Mouse (Mus musculus) intestine, embryonic 16.5 days (tissue): ENCODE measurements around the gene Trpm8. TPM values are rescaled to one million over a fixed set of nuclear protein-coding genes. Genes with fewer than 3 reads are reported as not detected.

Source experiments
- ATAC-seq: fragments of 200-750 bp; cut with Nextera tagmentation; 2 replicates; pipeline ENCODE4 v1.8.0; 2017; ENCODE audit warnings: moderate TSS enrichment, moderate library complexity
- H3K27ac ChIP-seq: fragments of 300-500 bp; sonication (generic); 2 replicates; pipeline ENCODE4 v1.5.1; 2014; ENCODE audit warnings: mild to moderate bottlenecking, low read length
- H3K27me3 ChIP-seq: fragments of 300-500 bp; sonication (generic); replicated peaks from 2 replicates; pipeline ENCODE4 v1.6.1; 2014; ENCODE audit warnings: low read length, control low read depth, mixed read lengths; ENCODE audit not compliant: control insufficient read depth, insufficient read depth
- H3K36me3 ChIP-seq: fragments of 300-500 bp; sonication (generic); 2 replicates; pipeline ENCODE4 v1.6.1; 2014; ENCODE audit warnings: low read length, control low read depth; ENCODE audit not compliant: control insufficient read depth, insufficient read depth
- H3K4me1 ChIP-seq: fragments of 300-500 bp; sonication (generic); 2 replicates; pipeline ENCODE4 v1.6.1; 2014; ENCODE audit warnings: low read length, control low read depth, mixed read lengths; ENCODE audit not compliant: control insufficient read depth, insufficient read depth
- H3K4me2 ChIP-seq: fragments of 300-500 bp; sonication (generic); 2 replicates; pipeline ENCODE4 v1.6.1; 2014; ENCODE audit warnings: low read depth, low read length, control low read depth
- H3K4me3 ChIP-seq: fragments of 300-500 bp; sonication (generic); 2 replicates; pipeline ENCODE4 v1.5.1; 2014; ENCODE audit warnings: mild to moderate bottlenecking, low read length
- H3K9ac ChIP-seq: fragments of 300-500 bp; sonication (generic); 2 replicates; pipeline ENCODE4 v1.6.1; 2014; ENCODE audit warnings: low read depth, low read length
- H3K9me3 ChIP-seq: fragments of 300-500 bp; sonication (generic); 2 replicates; pipeline ENCODE4 v1.6.1; 2016; ENCODE audit warnings: low read length, control low read depth; ENCODE audit not compliant: control insufficient read depth
- WGBS: fragments of 180-500 bp; shearing (Covaris S2); extraction: QIAGEN DNeasy Blood & Tissue Kit; methylation state at CpG from one replicate; pipeline ENCODE4 v1.1.7; 2014; 5-methylcytosine and 5-hydroxymethylcytosine counted together
- polyA plus RNA-seq: library from polyadenylated mRNA; unstranded; fragments of >200 nt; fragmentation: Nextera tagmentation; extraction: Ambion mirVana; gene quantifications from 2 replicates; pipeline ENCODE4 v1.2.1, GENCODE M21; 2015

The Trpm8 gene
- polyA plus RNA-seq, 1 experiment from 2014 or later, result not detected

GRCm38 (mm10) chr1:88378446-88378845 is 101.0 kb downstream of the Trpm8 start:
- no peak overlapping the region for H3K4me3 ChIP-seq
- no peaks in the 10 kb centered on the region for H3K4me1 ChIP-seq
- H3K27me3 ChIP-seq, result no peaks in the 10 kb centered on the region
- no peaks in the 10 kb centered on the region for H3K36me3 ChIP-seq
- no peak overlapping the region for H3K4me2 ChIP-seq
- H3K9ac ChIP-seq, result no peak overlapping the region
- WGBS, result 85% methylated on average over 1 of the region's 1 CpGs
- no peak for ATAC-seq
- no peak overlapping the region for H3K27ac ChIP-seq
- no peaks in the 10 kb centered on the region for H3K9me3 ChIP-seq

DNA sequence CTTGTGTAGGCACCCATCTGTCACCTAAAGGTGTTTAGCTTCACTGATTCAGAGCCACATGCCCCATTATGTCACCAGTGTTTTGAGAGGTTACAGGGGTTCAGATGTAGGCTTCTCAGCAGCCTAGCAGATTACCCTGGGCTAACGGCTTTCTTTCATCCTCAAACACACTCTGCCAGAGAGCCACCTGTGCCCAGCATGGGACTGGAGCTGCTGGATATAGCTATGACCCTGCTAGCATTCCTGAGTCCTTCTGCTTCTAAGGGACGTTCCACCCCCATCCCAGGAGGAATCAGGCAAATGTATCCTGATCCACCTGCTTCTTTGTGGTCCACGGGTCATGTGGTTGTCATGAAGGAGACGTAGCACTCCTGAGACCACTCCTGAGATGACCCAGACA is 114.2 kb downstream of the Trpm8 start:
- Histone ChIP-seq H3K4me3 (no peak overlapping the region), H3K9ac (no peak overlapping the region), H3K36me3 (no peaks in the 10 kb centered on the region), H3K27ac (no peak overlapping the region), H3K27me3 (no peaks in the 10 kb centered on the region), H3K9me3 (no peaks in the 10 kb centered on the region), H3K4me2 (no peak overlapping the region), H3K4me1 (no peaks in the 10 kb centered on the region)
- 73% methylated on average over 4 of the region's 4 CpGs for WGBS
- ATAC-seq, result no peak

GRCm38 (mm10) chr1:88393321-88393720 is 115.9 kb downstream of the Trpm8 start:
- no peak overlapping the region for H3K4me3 ChIP-seq
- no peak overlapping the region for H3K27ac ChIP-seq
- H3K36me3 ChIP-seq, result no peaks in the 10 kb centered on the region
- ATAC-seq, result no peak
- H3K9me3 ChIP-seq, result no peaks in the 10 kb centered on the region
- H3K4me1 ChIP-seq, result no peaks in the 10 kb centered on the region
- 81% methylated on average over 5 of the region's 5 CpGs for WGBS
- no peaks in the 10 kb centered on the region for H3K27me3 ChIP-seq
- no peak overlapping the region for H3K4me2 ChIP-seq
- no peak overlapping the region for H3K9ac ChIP-seq

GRCm38 (mm10) chr1:88403378-88403777 is 125.9 kb downstream of the Trpm8 start:
- 61% methylated on average over 3 of the region's 3 CpGs for WGBS
- Histone ChIP-seq H3K36me3 (no peaks in the 10 kb centered on the region), H3K27ac (no peak overlapping the region), H3K4me1 (peaks cover 13% of the 10 kb centered on the region), H3K9ac (no peak overlapping the region), H3K27me3 (no peaks in the 10 kb centered on the region), H3K9me3 (no peaks in the 10 kb centered on the region), H3K4me2 (no peak overlapping the region), H3K4me3 (no peak overlapping the region)
- no peak for ATAC-seq

DNA sequence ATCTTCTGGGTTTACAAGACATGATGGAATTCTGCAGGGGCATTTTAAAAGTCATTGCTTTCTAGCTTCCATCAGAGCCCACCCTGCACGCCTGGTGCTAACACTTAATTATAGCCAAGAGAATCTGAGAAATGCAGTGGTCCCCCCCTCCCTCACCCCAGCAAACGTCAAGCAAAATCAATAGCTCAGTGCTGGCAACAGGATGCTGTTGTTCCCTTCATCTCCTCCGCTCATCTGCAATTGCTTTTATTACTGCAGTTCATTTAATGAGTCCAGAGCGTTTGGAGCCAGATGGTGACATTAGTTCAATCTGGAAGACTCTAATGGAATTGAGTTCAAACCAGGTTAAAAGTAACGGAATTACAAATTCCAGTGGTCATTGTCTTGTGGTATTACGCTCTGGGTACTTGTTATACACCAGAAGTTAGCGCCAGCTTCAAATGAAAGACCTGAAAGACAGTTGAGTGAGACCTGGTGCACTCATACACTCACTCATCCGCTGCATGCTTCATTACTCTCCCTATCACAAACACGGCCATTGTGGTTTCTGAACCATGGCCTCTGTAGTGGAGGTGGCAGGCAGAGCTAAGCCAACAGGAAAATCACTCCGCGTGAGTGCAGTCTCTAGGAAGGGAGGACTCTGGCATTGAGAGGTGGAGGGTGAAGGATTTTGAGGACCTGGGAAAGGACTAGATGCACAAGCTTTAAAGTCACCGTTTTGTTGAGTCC is 128.8 kb downstream of the Trpm8 start:
- H3K27me3 ChIP-seq, result no peaks in the 10 kb centered on the region
- no peaks in the 10 kb centered on the region for H3K36me3 ChIP-seq
- no peaks in the 10 kb centered on the region for H3K9me3 ChIP-seq
- no peak overlapping the region for H3K9ac ChIP-seq
- 58% methylated on average over 12 of the region's 12 CpGs for WGBS
- 0 out of 2 replicates have a peak overlapping the region, but pooled peaks have one; percentile 46 for H3K27ac ChIP-seq
- ATAC-seq, result no peak
- H3K4me2 ChIP-seq, result no peak overlapping the region
- H3K4me1 ChIP-seq, result peaks cover 13% of the 10 kb centered on the region
- H3K4me3 ChIP-seq, result no peak overlapping the region

GRCm38 (mm10) chr1:88406807-88407198 is 129.3 kb downstream of the Trpm8 start, which contains the start of gene Spp2:
TSS of gene Spp2 (plus strand) at chr1:88406961.
- Histone ChIP-seq H3K4me2 (no peak within 1 kb of the TSS), H3K27me3 (no peaks in the 10 kb centered on the region), H3K9me3 (no peaks in the 10 kb centered on the region), H3K36me3 (no peaks in the 10 kb centered on the region), H3K9ac (no peak within 1 kb of the TSS), H3K4me3 (no peak within 1 kb of the TSS), H3K27ac (peak within 1 kb of the TSS; percentile 67), H3K4me1 (peaks cover 13% of the 10 kb centered on the region)
- peak; percentile 8; the same call in 1 of the 2 replicates for ATAC-seq
- WGBS, result 56% methylated on average over 5 of the region's 5 CpGs

GRCm38 (mm10) chr1:88408340-88408739 is 130.9 kb downstream of the Trpm8 start:
- Histone ChIP-seq H3K4me1 (peaks cover 13% of the 10 kb centered on the region), H3K4me3 (no peak overlapping the region), H3K36me3 (no peaks in the 10 kb centered on the region), H3K27me3 (no peaks in the 10 kb centered on the region), H3K9me3 (no peaks in the 10 kb centered on the region), H3K27ac (peak overlapping the region; percentile 67), H3K4me2 (peak overlapping the region; percentile 11; the same call in 1 of the 2 replicates), H3K9ac (no peak overlapping the region)
- peak; percentile 95 for ATAC-seq
- 65% methylated on average over 4 of the region's 4 CpGs for WGBS

DNA sequence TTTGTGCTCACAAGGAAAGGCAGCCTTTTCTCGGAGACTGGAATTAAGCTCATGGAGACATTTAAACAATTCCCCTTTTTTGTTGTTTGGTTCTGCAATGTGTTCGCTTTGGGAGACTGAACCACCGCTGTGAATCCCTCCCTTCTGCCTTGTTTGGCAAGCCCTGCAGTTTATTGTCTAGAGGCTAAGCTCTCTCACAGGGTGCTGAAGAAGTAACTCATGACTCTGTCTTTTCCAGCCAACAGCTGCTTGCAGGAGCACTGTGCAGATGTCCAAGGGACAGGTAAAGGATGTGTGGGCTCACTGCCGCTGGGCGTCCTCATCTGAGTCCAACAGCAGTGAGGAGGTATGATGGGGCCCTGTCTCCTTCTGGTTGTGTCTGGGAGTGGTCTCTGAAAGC is 134.6 kb downstream of the Trpm8 start:
- Histone ChIP-seq H3K9ac (no peak overlapping the region), H3K36me3 (no peaks in the 10 kb centered on the region), H3K4me1 (peaks cover 5% of the 10 kb centered on the region; the same call in 1 of the 2 replicates), H3K27me3 (no peaks in the 10 kb centered on the region), H3K9me3 (no peaks in the 10 kb centered on the region), H3K4me3 (no peak overlapping the region), H3K27ac (no peak overlapping the region), H3K4me2 (no peak overlapping the region)
- no peak for ATAC-seq
- 51% methylated on average over 5 of the region's 5 CpGs for WGBS

- no peaks in the 10 kb centered on the region for H3K9me3 ChIP-seq
- H3K36me3 ChIP-seq, result no peaks in the 10 kb centered on the region
- no peaks in the 10 kb centered on the region; the same call in 1 of the 2 replicates for H3K4me1 ChIP-seq
- peak overlapping the region; percentile 55 for H3K27ac ChIP-seq
- H3K27me3 ChIP-seq, result no peaks in the 10 kb centered on the region
- no peak overlapping the region for H3K4me2 ChIP-seq
- no peak overlapping the region for H3K9ac ChIP-seq
- H3K4me3 ChIP-seq, result no peak overlapping the region
- peak; percentile 91 for ATAC-seq
- WGBS, result 70% methylated on average over 2 of the region's 2 CpGs
These were observed 141.5 kb downstream of the Trpm8 start for GRCm38 (mm10) chr1:88418943-88419342.
